Comparison of ENCODE assay signal across 10 mouse cellular contexts in the genomic region with DNA sequence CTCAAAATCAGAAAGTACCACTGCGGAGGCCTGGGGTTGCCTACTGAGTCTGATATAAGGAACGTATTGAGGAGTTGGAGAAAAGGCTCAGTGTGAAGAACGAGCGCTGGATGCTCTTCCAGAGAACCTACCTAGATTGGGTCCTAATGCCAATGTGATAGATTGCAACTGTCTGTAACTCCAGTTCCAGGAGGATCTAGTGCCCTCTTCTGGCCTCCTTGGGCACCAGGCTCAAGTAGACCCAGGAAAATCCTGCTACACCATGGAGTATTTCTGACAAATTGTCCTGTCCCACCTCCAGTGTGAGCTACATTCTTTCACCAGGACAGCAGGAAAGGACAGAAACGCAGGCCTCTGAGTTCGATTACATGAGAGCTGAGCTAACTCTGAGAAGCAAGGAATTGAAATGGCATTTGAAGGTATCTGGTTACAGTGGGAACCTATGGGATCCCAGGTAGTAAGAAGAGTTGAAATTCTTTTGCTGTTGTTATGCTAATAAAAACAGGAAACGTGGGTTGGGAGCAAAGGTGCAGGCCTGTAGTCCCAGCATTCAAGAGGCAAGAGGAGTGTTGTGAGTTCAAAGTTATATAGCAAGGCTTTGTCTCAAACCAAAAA. TPM values are rescaled to one million over a fixed set of nuclear protein-coding genes. Genes with fewer than 3 reads are reported as not detected.
DNase-seq lines count a peak whose midpoint lies in the region; ATAC-seq and TF ChIP-seq lines count a peak whose summit lies in the region.
"Had no signal": no experiment of that assay in that cellular context is flagged by ENCODE, and none has a peak within 500 bp of the region (broad histone marks: within the 10 kb centered on the region; RNA-seq: fewer than 3 reads in every experiment).

No protein-coding gene starts in this region.

- no peaks in the 10 kb centered on the region for H3K36me3 ChIP-seq in hindbrain, postnatal 0 days (ENCODE audit: insufficient read depth, low read length)
- H3K36me3 ChIP-seq in hindbrain, embryonic 13.5 days, result no peaks in the 10 kb centered on the region
- H3K36me3 ChIP-seq in MEL (ENCODE audit: control insufficient read depth in 1 of 2, insufficient read depth in 2 of 2, low read length in 2 of 2), result no peaks in the 10 kb centered on the region; a peak in 1 of 4 replicates
- H3K36me3 ChIP-seq in intestine, embryonic 16.5 days (ENCODE audit: control insufficient read depth, insufficient read depth, low read length), result no peaks in the 10 kb centered on the region

- no peaks in the 10 kb centered on the region for H3K9me3 ChIP-seq in hindbrain, postnatal 0 days (ENCODE audit: low read length)
- H3K9me3 ChIP-seq in hindbrain, embryonic 13.5 days, result no peaks in the 10 kb centered on the region
- no peaks in the 10 kb centered on the region for H3K9me3 ChIP-seq in MEL (replicated peaks; ENCODE audit: insufficient read depth, low read length)
- H3K9me3 ChIP-seq in intestine, embryonic 16.5 days (ENCODE audit: control insufficient read depth, low read length), result no peaks in the 10 kb centered on the region

- peak; percentile 41 for DNase-seq in hindbrain, postnatal 0 days (ENCODE audit: low spot score)
- DNase-seq in 416B (ENCODE audit: low read depth) (peak; percentile 36), MEL (ENCODE audit: low read depth, low spot score) (peak; percentile 54)
- peak; percentile 36 to 65 for DNase-seq in kidney, postnatal 36 days
- no peak for DNase-seq in B cell, adult 2 months
- no peak for DNase-seq in spleen, postnatal 36 days (ENCODE audit: low spot score in 2 of 2)

- peak; percentile 43 for TF ChIP-seq RAD21 in MEL (IDR thresholded peaks at IDR 0.05; ENCODE audit: low read depth, low read length)

- no peaks in the 10 kb centered on the region for H3K79me2 ChIP-seq in MEL (ENCODE audit: control insufficient read depth, insufficient read depth, low read length, poor library complexity)

- no peak for TF ChIP-seq POLR2A in MEL (IDR thresholded peaks at IDR 0.05; ENCODE audit: control insufficient read depth in 1 of 2, insufficient read depth in 1 of 2, low read depth in 1 of 2, low read length in 2 of 2, poor library complexity in 1 of 2)

- no peak for ATAC-seq in hindbrain, postnatal 0 days
- ATAC-seq in hindbrain, embryonic 13.5 days (ENCODE audit: low FRiP score), result no peak
- no peak for ATAC-seq in intestine, embryonic 16.5 days

- no peak for TF ChIP-seq EP300 in MEL (IDR thresholded peaks at IDR 0.05; ENCODE audit: low read depth in 1 of 2, low read length in 2 of 2)

- H3K9ac ChIP-seq in hindbrain, postnatal 0 days (replicated peaks; ENCODE audit: low read length), result no peak overlapping the region
- no peak overlapping the region for H3K9ac ChIP-seq in hindbrain, embryonic 13.5 days
- no peak overlapping the region for H3K9ac ChIP-seq in MEL (ENCODE audit: control insufficient read depth, low read depth, low read length, poor library complexity, severe bottlenecking)
- H3K9ac ChIP-seq in intestine, embryonic 16.5 days (ENCODE audit: low read depth, low read length), result no peak overlapping the region

- TF ChIP-seq CTCF in hindbrain, postnatal 0 days (IDR thresholded peaks at IDR 0.05; ENCODE audit: low read depth), result peak; percentile 67
- peak; percentile 62 to 65 (median 65) for TF ChIP-seq CTCF in MEL (IDR thresholded peaks at IDR 0.05 in 2 of 3, conservative IDR thresholded peaks at IDR 0.05 in 1 of 3; ENCODE audit: control insufficient read depth in 1 of 3, insufficient read depth in 1 of 3, low read depth in 2 of 3, low read length in 3 of 3, poor library complexity in 1 of 3, severe bottlenecking in 1 of 3)

- no peak overlapping the region for H3K27ac ChIP-seq in hindbrain, postnatal 0 days
- H3K27ac ChIP-seq in hindbrain, embryonic 13.5 days, result no peak overlapping the region
- no peak overlapping the region for H3K27ac ChIP-seq in MEL (ENCODE audit: control insufficient read depth, low read depth, low read length)
- no peak overlapping the region for H3K27ac ChIP-seq in intestine, embryonic 16.5 days (ENCODE audit: low read length)

- no peak overlapping the region for H3K4me2 ChIP-seq in hindbrain, postnatal 0 days (ENCODE audit: low read depth, low read length)
- no peak overlapping the region for H3K4me2 ChIP-seq in hindbrain, embryonic 13.5 days
- no peak overlapping the region for H3K4me2 ChIP-seq in intestine, embryonic 16.5 days (ENCODE audit: low read depth, low read length)

- H3K27me3 ChIP-seq in hindbrain, postnatal 0 days (ENCODE audit: insufficient read depth, low read length), result no peaks in the 10 kb centered on the region
- no peaks in the 10 kb centered on the region for H3K27me3 ChIP-seq in hindbrain, embryonic 13.5 days
- no peaks in the 10 kb centered on the region for H3K27me3 ChIP-seq in MEL (ENCODE audit: control insufficient read depth in 1 of 2, insufficient read depth in 2 of 2, low read length in 2 of 2)
- no peaks in the 10 kb centered on the region for H3K27me3 ChIP-seq in intestine, embryonic 16.5 days (replicated peaks; ENCODE audit: control insufficient read depth, insufficient read depth, low read length)

- no peak overlapping the region for H3K4me3 ChIP-seq in hindbrain, postnatal 0 days (ENCODE audit: low read length)
- no peak overlapping the region for H3K4me3 ChIP-seq in hindbrain, embryonic 13.5 days
- H3K4me3 ChIP-seq in MEL (ENCODE audit: control insufficient read depth in 1 of 2, insufficient read depth in 1 of 2, low read depth in 2 of 2, low read length in 2 of 2), result no peak overlapping the region
- H3K4me3 ChIP-seq in intestine, embryonic 16.5 days (ENCODE audit: low read length), result no peak overlapping the region

- H3K4me1 ChIP-seq in hindbrain, postnatal 0 days (ENCODE audit: insufficient read depth, low read length), result no peaks in the 10 kb centered on the region
- no peaks in the 10 kb centered on the region for H3K4me1 ChIP-seq in hindbrain, embryonic 13.5 days (replicated peaks)
- 0 out of 4 replicates have a peak, but pooled peaks cover 0 to 3% of the 10 kb centered on the region in 2 experiments for H3K4me1 ChIP-seq in MEL (ENCODE audit: control insufficient read depth in 1 of 2, insufficient read depth in 2 of 2, low read length in 2 of 2)
- H3K4me1 ChIP-seq in intestine, embryonic 16.5 days (ENCODE audit: control insufficient read depth, insufficient read depth, low read length), result no peaks in the 10 kb centered on the region

- WGBS in hindbrain, postnatal 0 days, result 40% methylated on average over 7 of the region's 7 CpGs
- WGBS in hindbrain, embryonic 13.5 days, result 44% methylated on average over 7 of the region's 7 CpGs
- WGBS in intestine, embryonic 16.5 days, result 41% methylated on average over 7 of the region's 7 CpGs

TF ChIP-seq in MEL, 35 proteins besides CTCF, POLR2A, EP300 and RAD21:
- TF ChIP-seq ETS1 (IDR thresholded peaks at IDR 0.05; ENCODE audit: low read depth, low read length) (no peak), ZC3H11A (IDR thresholded peaks at IDR 0.05; ENCODE audit: low read depth, low read length) (peak; percentile 23; the same call in 1 of the 2 replicates), SMC3 (IDR thresholded peaks at IDR 0.05; ENCODE audit: low read depth, low read length) (peak; percentile 49)

RNA-seq across cellular contexts. Expression of gene Gm38392, which starts 10.4 kb away (rescaled TPM):
- total RNA-seq in hindbrain, postnatal 0 days (2014; rRNA removed), result 2.1 TPM in 1 of 2 replicates, not detected in the other
- polyA plus RNA-seq in hindbrain, postnatal 0 days (2015; fragmentation: Nextera tagmentation; extraction: Ambion mirVana), result 0.21 and 0.24 TPM in 2 replicates
- 0.29 and 0.70 TPM in 2 replicates for polyA plus RNA-seq in hindbrain, embryonic 13.5 days (2015; fragmentation: Nextera tagmentation; extraction: Ambion mirVana)
- total RNA-seq in MEL (2012; rRNA removed), result 0.39 and 0.69 TPM in 2 replicates
- under 1 TPM in 1 of 2 experiments, not detected in 1; 0.84 TPM for polyA plus RNA-seq in MEL (2012; ENCODE audit: insufficient read depth in 1 of 2, insufficient read length in 2 of 2, low read depth in 1 of 2, low replicate concordance in 2 of 2, missing spikeins in 1 of 2)
- polyA plus RNA-seq in intestine, embryonic 16.5 days (2015; fragmentation: Nextera tagmentation; extraction: Ambion mirVana), result 0.81 TPM in 1 of 2 replicates, not detected in the other
- polyA plus RNA-seq: large intestine, adult 2 months; neural tube, embryonic 11.5 days had no signal

RNA-seq across cellular contexts. Expression of gene Tsacc, which starts 20.2 kb away (rescaled TPM):
- not detected in 2 replicates for total RNA-seq in hindbrain, postnatal 0 days (2014; rRNA removed)
- polyA plus RNA-seq in hindbrain, postnatal 0 days (2015; fragmentation: Nextera tagmentation; extraction: Ambion mirVana), result 10.5 and 10.6 TPM in 2 replicates
- polyA plus RNA-seq in hindbrain, embryonic 13.5 days (2015; fragmentation: Nextera tagmentation; extraction: Ambion mirVana), result 10.9 and 12.0 TPM in 2 replicates
- 26.7 and 34.1 TPM in 2 replicates for total RNA-seq in MEL (2012; rRNA removed)
- 10 to 100 TPM in 1 of 2 experiments, not detected in 1; 41.1 TPM for polyA plus RNA-seq in MEL (2012; ENCODE audit: insufficient read depth in 1 of 2, insufficient read length in 2 of 2, low read depth in 1 of 2, low replicate concordance in 2 of 2, missing spikeins in 1 of 2)
- 9.7 and 10.8 TPM in 2 replicates for polyA plus RNA-seq in intestine, embryonic 16.5 days (2015; fragmentation: Nextera tagmentation; extraction: Ambion mirVana)

RNA-seq across cellular contexts. Expression of gene Cct3, which starts 20.3 kb away (rescaled TPM):
- 231 and 236 TPM in 2 replicates for total RNA-seq in hindbrain, postnatal 0 days (2014; rRNA removed)
- 388 and 401 TPM in 2 replicates for polyA plus RNA-seq in hindbrain, postnatal 0 days (2015; fragmentation: Nextera tagmentation; extraction: Ambion mirVana)
- 495 and 508 TPM in 2 replicates for polyA plus RNA-seq in hindbrain, embryonic 13.5 days (2015; fragmentation: Nextera tagmentation; extraction: Ambion mirVana)
- 1,548 and 1,549 TPM in 2 replicates for total RNA-seq in MEL (2012; rRNA removed)
- 1,000 to 10,000 TPM in 1 of 2 experiments, 100 to 1,000 TPM in 1; 777 to 1,271 TPM for polyA plus RNA-seq in MEL (2012; ENCODE audit: insufficient read depth in 1 of 2, insufficient read length in 2 of 2, low read depth in 1 of 2, low replicate concordance in 2 of 2, missing spikeins in 1 of 2)
- polyA plus RNA-seq in intestine, embryonic 16.5 days (2015; fragmentation: Nextera tagmentation; extraction: Ambion mirVana), result 470 and 510 TPM in 2 replicates

RNA-seq across cellular contexts. Expression of gene Rhbg, which starts 22.1 kb away (rescaled TPM):
- total RNA-seq in hindbrain, postnatal 0 days (2014; rRNA removed), result 0.94 and 1.0 TPM in 2 replicates
- 0.37 and 0.43 TPM in 2 replicates for polyA plus RNA-seq in hindbrain, postnatal 0 days (2015; fragmentation: Nextera tagmentation; extraction: Ambion mirVana)
- polyA plus RNA-seq in hindbrain, embryonic 13.5 days (2015; fragmentation: Nextera tagmentation; extraction: Ambion mirVana), result 0.22 and 0.32 TPM in 2 replicates
- not detected in 2 replicates for total RNA-seq in MEL (2012; rRNA removed)
- polyA plus RNA-seq in MEL (2012; ENCODE audit: insufficient read depth in 1 of 2, insufficient read length in 2 of 2, low read depth in 1 of 2, low replicate concordance in 2 of 2, missing spikeins in 1 of 2), result not detected
- 0.69 and 1.3 TPM in 2 replicates for polyA plus RNA-seq in intestine, embryonic 16.5 days (2015; fragmentation: Nextera tagmentation; extraction: Ambion mirVana)

RNA-seq across cellular contexts. Expression of gene Glmp, which starts 48.2 kb away (rescaled TPM):
- total RNA-seq in hindbrain, postnatal 0 days (2014; rRNA removed), result 54.9 and 76.9 TPM in 2 replicates
- polyA plus RNA-seq in hindbrain, postnatal 0 days (2015; fragmentation: Nextera tagmentation; extraction: Ambion mirVana), result 135 and 142 TPM in 2 replicates
- 122 and 129 TPM in 2 replicates for polyA plus RNA-seq in hindbrain, embryonic 13.5 days (2015; fragmentation: Nextera tagmentation; extraction: Ambion mirVana)
- total RNA-seq in MEL (2012; rRNA removed), result 47.6 and 48.3 TPM in 2 replicates
- polyA plus RNA-seq in MEL (2012; ENCODE audit: insufficient read depth in 1 of 2, insufficient read length in 2 of 2, low read depth in 1 of 2, low replicate concordance in 2 of 2, missing spikeins in 1 of 2), result 100 to 1,000 TPM in 1 of 2 experiments, not detected in 1; 181 TPM
- polyA plus RNA-seq in intestine, embryonic 16.5 days (2015; fragmentation: Nextera tagmentation; extraction: Ambion mirVana), result 365 and 416 TPM in 2 replicates

Comparison
In these comparisons a context has a peak if more than half of its experiments do, and no peak if none do; other contexts are left out.
1. DNase-seq: peak in hindbrain, postnatal 0 days (single experiment), 416B (single experiment), MEL (single experiment) and kidney, postnatal 36 days (2 of 2); none in B cell, adult 2 months (0 of 2) and spleen, postnatal 36 days (0 of 2).